Mouse (Mus musculus) liver, adult 2 months (tissue): ENCODE measurements at regions not wholly inside any gene's neighbourhood (a gene's known extent, or its start where the extent isn't known, plus 50 kb on each side); places are given as distances from the start of the nearest gene placed in this dataset.

Experiments
- DNase-seq: peaks from one replicate; pipeline ENCODE4 v3.0.0-alpha.2; 2011; ENCODE audit warnings: low read depth, low spot score; ENCODE audit errors: extremely low read depth
- H3K27ac ChIP-seq: fragments of 200-500 bp; replicated peaks from 2 replicates; pipeline ENCODE4 v1.5.1; 2012; ENCODE audit warnings: low read depth, mild to moderate bottlenecking, control low read depth, inconsistent platforms, low read length; ENCODE audit not compliant: insufficient read depth
- H3K27me3 ChIP-seq: fragments of 200-500 bp; 2 replicates; pipeline ENCODE4 v1.6.1; 2012; ENCODE audit warnings: mild to moderate bottlenecking, moderate library complexity, low read length, inconsistent platforms; ENCODE audit not compliant: control insufficient read depth, insufficient read depth
- H3K36me3 ChIP-seq: fragments of 200-500 bp; 2 replicates; pipeline ENCODE4 v1.6.1; 2012; ENCODE audit warnings: low read length, inconsistent platforms; ENCODE audit not compliant: control insufficient read depth, insufficient read depth
- H3K4me1 ChIP-seq: fragments of 200-500 bp; 2 replicates; pipeline ENCODE4 v1.6.1; 2011; ENCODE audit warnings: low read length; ENCODE audit not compliant: control insufficient read depth, insufficient read depth
- H3K4me3 ChIP-seq: fragments of 200-500 bp; 2 replicates; pipeline ENCODE4 v1.5.1; 2011; ENCODE audit warnings: low read depth, mild to moderate bottlenecking, control low read depth, low read length, moderate library complexity; ENCODE audit not compliant: insufficient read depth
- H3K79me2 ChIP-seq: fragments of 200-500 bp; 2 replicates; pipeline ENCODE4 v1.6.1; 2012; ENCODE audit warnings: inconsistent platforms, mild to moderate bottlenecking, low read length, moderate library complexity; ENCODE audit not compliant: control insufficient read depth, insufficient read depth
- H3K9ac ChIP-seq: fragments of 200-500 bp; 2 replicates; pipeline ENCODE4 v1.6.1; 2012; ENCODE audit warnings: low read depth, mild to moderate bottlenecking, control low read depth, inconsistent platforms, low read length
- CTCF ChIP-seq: fragments of 200-500 bp; IDR thresholded peaks from 2 replicates; pipeline ENCODE4 v1.5.1; 2011; ENCODE audit warnings: low read depth, low read length, control low read depth
- POLR2A ChIP-seq: fragments of 200-500 bp; IDR thresholded peaks from 2 replicates; pipeline ENCODE4 v1.6.1; 2011; ENCODE audit warnings: low read length, control low read depth; ENCODE audit not compliant: insufficient read depth; ENCODE audit errors: extremely low read depth
- WGBS: fragments of 180-500 bp; shearing (Covaris S2); methylation state at CpG from one replicate; pipeline ENCODE4 v1.1.7; 2018; 5-methylcytosine and 5-hydroxymethylcytosine counted together

- Histone ChIP-seq H3K4me1 (no peaks in the 10 kb centered on the region), H3K9ac (no peak overlapping the region), H3K27ac (no peak overlapping the region), H3K4me3 (no peak overlapping the region), H3K36me3 (no peaks in the 10 kb centered on the region), H3K27me3 (no peaks in the 10 kb centered on the region), H3K79me2 (no peaks in the 10 kb centered on the region)
- no peak for TF ChIP-seq CTCF
- TF ChIP-seq POLR2A, result no peak
- no peak for DNase-seq
- WGBS, result 100% methylated on average over 1 of the region's 1 CpGs
Observed at GRCm38 (mm10) chr16:30693839-30694527, 94.5 kb downstream of the Fam43a start.

GRCm38 (mm10) chr16:30695691-30696090 is 96.2 kb downstream of the Fam43a start:
- Histone ChIP-seq H3K36me3 (no peaks in the 10 kb centered on the region), H3K9ac (no peak overlapping the region), H3K27me3 (no peaks in the 10 kb centered on the region), H3K79me2 (no peaks in the 10 kb centered on the region), H3K27ac (no peak overlapping the region), H3K4me3 (no peak overlapping the region), H3K4me1 (no peaks in the 10 kb centered on the region)
- DNase-seq, result no peak
- TF ChIP-seq CTCF, result no peak
- no peak for TF ChIP-seq POLR2A
- WGBS, result 42% methylated on average over 8 of the region's 8 CpGs

GRCm38 (mm10) chr16:30697209-30697608 is 97.7 kb downstream of the Fam43a start:
- no peak overlapping the region for H3K9ac ChIP-seq
- 89% methylated on average over 4 of the region's 4 CpGs for WGBS
- no peak for DNase-seq

GRCm38 (mm10) chr16:30697806-30698205 is 98.3 kb downstream of the Fam43a start:
- no peaks in the 10 kb centered on the region for H3K36me3 ChIP-seq
- no peak overlapping the region for H3K27ac ChIP-seq
- H3K79me2 ChIP-seq, result no peaks in the 10 kb centered on the region
- TF ChIP-seq POLR2A (no peak), CTCF (no peak)
- no peaks in the 10 kb centered on the region for H3K4me1 ChIP-seq
- no peak for DNase-seq
- 96% methylated on average over 2 of the region's 2 CpGs for WGBS
- H3K4me3 ChIP-seq, result no peak overlapping the region
- H3K9ac ChIP-seq, result no peak overlapping the region
- no peaks in the 10 kb centered on the region for H3K27me3 ChIP-seq

More at GRCm38 (mm10) chr16:30697209-30697608, 97.7 kb downstream of the Fam43a start:
- Histone ChIP-seq H3K36me3 (no peaks in the 10 kb centered on the region), H3K27ac (no peak overlapping the region), H3K4me1 (no peaks in the 10 kb centered on the region), H3K27me3 (no peaks in the 10 kb centered on the region), H3K4me3 (no peak overlapping the region), H3K79me2 (no peaks in the 10 kb centered on the region)
- no peak for TF ChIP-seq POLR2A
- TF ChIP-seq CTCF, result no peak

- H3K4me3 ChIP-seq, result no peak overlapping the region
- TF ChIP-seq CTCF (no peak), POLR2A (no peak)
- no peak overlapping the region for H3K27ac ChIP-seq
- H3K9ac ChIP-seq, result no peak overlapping the region
- WGBS, result 91% methylated on average over 8 of the region's 8 CpGs
- no peak for DNase-seq
- H3K27me3 ChIP-seq, result no peaks in the 10 kb centered on the region
- no peaks in the 10 kb centered on the region for H3K36me3 ChIP-seq
- no peaks in the 10 kb centered on the region for H3K79me2 ChIP-seq
- H3K4me1 ChIP-seq, result no peaks in the 10 kb centered on the region
Observed at GRCm38 (mm10) chr16:30703831-30704230, 104.3 kb downstream of the Fam43a start.

GRCm38 (mm10) chr16:30709501-30709900 is 110.0 kb downstream of the Fam43a start:
- WGBS, result 93% methylated on average over 15 of the region's 15 CpGs
- H3K27ac ChIP-seq, result no peak overlapping the region
- TF ChIP-seq POLR2A (no peak), CTCF (no peak)
- H3K4me3 ChIP-seq, result no peak overlapping the region
- no peaks in the 10 kb centered on the region for H3K79me2 ChIP-seq
- no peak overlapping the region for H3K9ac ChIP-seq
- no peaks in the 10 kb centered on the region for H3K36me3 ChIP-seq
- no peaks in the 10 kb centered on the region for H3K4me1 ChIP-seq
- no peak for DNase-seq
- no peaks in the 10 kb centered on the region for H3K27me3 ChIP-seq
